Mouse (Mus musculus) intestine, postnatal 0 days (tissue): ENCODE measurements at regions not wholly inside any gene's neighbourhood (a gene's known extent, or its start where the extent isn't known, plus 50 kb on each side); places are given as distances from the start of the nearest gene placed in this dataset.
A peak's percentile ranks its signal among the peaks of the same experiment; 100 is the strongest.

Experiments used
- ATAC-seq: fragments of 200-750 bp; cut with Nextera tagmentation; 2 replicates; pipeline ENCODE4 v1.8.0; 2017; ENCODE audit warnings: mild to moderate bottlenecking, moderate TSS enrichment, moderate library complexity
- H3K27ac ChIP-seq: fragments of 300-500 bp; sonication (generic); 2 replicates; pipeline ENCODE4 v1.5.1; 2014; ENCODE audit warnings: mild to moderate bottlenecking, low read depth, low read length, moderate library complexity
- H3K27me3 ChIP-seq: fragments of 300-500 bp; sonication (generic); replicated peaks from 2 replicates; pipeline ENCODE4 v1.6.1; 2014; ENCODE audit warnings: low read length, mixed read lengths; ENCODE audit not compliant: control insufficient read depth, insufficient read depth
- H3K36me3 ChIP-seq: fragments of 300-500 bp; sonication (generic); 2 replicates; pipeline ENCODE4 v1.6.1; 2014; ENCODE audit warnings: mild to moderate bottlenecking, moderate library complexity; ENCODE audit not compliant: control insufficient read depth, insufficient read depth
- H3K4me1 ChIP-seq: fragments of 300-500 bp; sonication (generic); replicated peaks from 2 replicates; pipeline ENCODE4 v1.6.1; 2014; ENCODE audit warnings: antibody characterized with exemption, low read length, mixed read lengths; ENCODE audit not compliant: control insufficient read depth, insufficient read depth
- H3K4me2 ChIP-seq: fragments of 300-500 bp; sonication (generic); replicated peaks from 2 replicates; pipeline ENCODE4 v1.6.1; 2014; ENCODE audit warnings: low read depth, mild to moderate bottlenecking, moderate library complexity
- H3K4me3 ChIP-seq: fragments of 300-500 bp; sonication (generic); 2 replicates; pipeline ENCODE4 v1.5.1; 2014; ENCODE audit warnings: low read depth, low read length
- H3K9ac ChIP-seq: fragments of 300-500 bp; sonication (generic); 2 replicates; pipeline ENCODE4 v1.6.1; 2014; ENCODE audit warnings: mild to moderate bottlenecking, low read depth, low read length
- H3K9me3 ChIP-seq: fragments of 300-500 bp; sonication (generic); 2 replicates; pipeline ENCODE4 v1.6.1; 2016; ENCODE audit warnings: mixed run types; ENCODE audit not compliant: control insufficient read depth
- CTCF ChIP-seq: sonication (generic); IDR thresholded peaks from 2 replicates; pipeline ENCODE4 v1.5.1; 2016; ENCODE audit warnings: low read depth, mild to moderate bottlenecking, control low read depth, antibody characterized with exemption, moderate library complexity
- WGBS: fragments of 180-500 bp; shearing (Covaris S2); extraction: QIAGEN DNeasy Blood & Tissue Kit; methylation state at CpG from one replicate; pipeline ENCODE4 v1.1.7; 2014; 5-methylcytosine and 5-hydroxymethylcytosine counted together

DNA sequence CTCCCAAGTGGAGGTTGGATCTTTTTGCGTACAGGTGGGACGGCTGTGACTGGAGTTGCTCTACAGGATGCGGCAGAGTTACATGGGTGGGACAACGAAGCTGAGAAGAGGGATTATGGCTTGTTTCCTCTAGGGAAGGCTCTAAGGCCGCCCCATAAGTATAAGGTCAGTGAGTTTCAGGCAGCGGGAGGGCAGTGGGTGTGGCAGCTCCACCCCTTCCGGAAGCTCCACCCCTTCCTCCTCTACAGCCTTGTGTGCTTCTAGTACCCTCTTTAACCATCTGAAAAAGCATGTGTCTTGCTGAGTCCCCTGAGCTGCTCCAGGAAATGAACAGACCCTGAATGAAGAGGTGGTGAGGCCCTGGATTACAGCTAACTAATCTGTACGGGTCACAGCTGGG, 101.2 kb upstream of the Afdn start:
- no peak overlapping the region for H3K9ac ChIP-seq
- H3K4me1 ChIP-seq, result 0 out of 2 replicates have a peak, but pooled peaks cover 7% of the 10 kb centered on the region
- no peak overlapping the region for H3K4me3 ChIP-seq
- TF ChIP-seq CTCF, result no peak
- no peak for ATAC-seq
- H3K9me3 ChIP-seq, result no peaks in the 10 kb centered on the region
- H3K27me3 ChIP-seq, result no peaks in the 10 kb centered on the region
- no peak overlapping the region for H3K27ac ChIP-seq
- H3K4me2 ChIP-seq, result no peak overlapping the region
- no peaks in the 10 kb centered on the region for H3K36me3 ChIP-seq
- WGBS, result 51% methylated on average over 8 of the region's 8 CpGs

GRCm38 (mm10) chr17:13659943-13660342, 100.4 kb upstream of the Afdn start:
- Histone ChIP-seq H3K4me3 (no peak overlapping the region), H3K9me3 (no peaks in the 10 kb centered on the region), H3K4me1 (0 out of 2 replicates have a peak, but pooled peaks cover 7% of the 10 kb centered on the region), H3K36me3 (no peaks in the 10 kb centered on the region), H3K27me3 (no peaks in the 10 kb centered on the region), H3K9ac (no peak overlapping the region), H3K4me2 (no peak overlapping the region), H3K27ac (no peak overlapping the region)
- 79% methylated on average over 4 of the region's 4 CpGs for WGBS
- ATAC-seq, result no peak
- TF ChIP-seq CTCF, result no peak

- H3K9ac ChIP-seq, result no peak overlapping the region
- H3K27ac ChIP-seq, result no peak overlapping the region
- 0 out of 2 replicates have a peak, but pooled peaks cover 7% of the 10 kb centered on the region for H3K4me1 ChIP-seq
- WGBS, result 44% methylated on average over 8 of the region's 8 CpGs
- ATAC-seq, result 0 out of 2 replicates have a peak, but pooled peaks have one; percentile 11
- no peak for TF ChIP-seq CTCF
- no peak overlapping the region for H3K4me3 ChIP-seq
- no peak overlapping the region for H3K4me2 ChIP-seq
- H3K27me3 ChIP-seq, result no peaks in the 10 kb centered on the region
- no peaks in the 10 kb centered on the region for H3K9me3 ChIP-seq
- no peaks in the 10 kb centered on the region for H3K36me3 ChIP-seq
Measured at GRCm38 (mm10) chr17:13661023-13661422, 99.3 kb upstream of the Afdn start.

GRCm38 (mm10) chr17:13662152-13662551, 98.2 kb upstream of the Afdn start:
- H3K9ac ChIP-seq, result no peak overlapping the region
- no peaks in the 10 kb centered on the region for H3K9me3 ChIP-seq
- H3K27me3 ChIP-seq, result no peaks in the 10 kb centered on the region
- no peak overlapping the region for H3K4me2 ChIP-seq
- TF ChIP-seq CTCF, result no peak
- H3K27ac ChIP-seq, result no peak overlapping the region
- no peak overlapping the region for H3K4me3 ChIP-seq
- 0 out of 2 replicates have a peak, but pooled peaks cover 7% of the 10 kb centered on the region for H3K4me1 ChIP-seq
- 83% methylated on average over 4 of the region's 4 CpGs for WGBS
- H3K36me3 ChIP-seq, result no peaks in the 10 kb centered on the region
- ATAC-seq, result no peak
